Mouse (Mus musculus): ENCODE measurements at regions not wholly inside any gene's neighbourhood (a gene's known extent, or its start where the extent isn't known, plus 50 kb on each side); places are given as distances from the start of the nearest gene placed in this dataset.
"Not testable (repeated sequence)": the region's sequence is repeated elsewhere in the genome, so short reads cannot be mapped to it uniquely, and the experiment has no call there.

DNA sequence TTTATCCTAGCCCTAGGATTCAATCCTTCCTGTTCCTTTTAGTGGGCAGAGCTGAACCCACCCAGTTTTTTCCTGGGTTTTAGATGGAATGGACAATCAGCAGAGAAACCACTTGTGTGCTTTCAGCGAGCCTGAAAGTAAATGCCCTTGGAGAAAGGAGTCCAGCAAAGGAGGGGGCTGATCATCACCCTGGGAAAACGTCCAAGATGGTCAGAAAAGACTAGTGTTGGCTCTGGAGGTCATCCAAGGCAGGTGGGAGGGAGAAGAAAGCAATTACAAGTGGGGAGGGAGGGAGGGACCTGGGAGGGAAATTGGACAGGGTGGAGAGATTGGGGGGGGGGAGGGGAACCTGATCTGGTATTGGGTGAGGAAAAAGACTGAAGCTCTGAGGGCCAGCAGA lies 55.6 kb upstream of the Zfp366 start:
- DNase-seq (ENCODE audit: low spot score): peak; percentile 58

DNA sequence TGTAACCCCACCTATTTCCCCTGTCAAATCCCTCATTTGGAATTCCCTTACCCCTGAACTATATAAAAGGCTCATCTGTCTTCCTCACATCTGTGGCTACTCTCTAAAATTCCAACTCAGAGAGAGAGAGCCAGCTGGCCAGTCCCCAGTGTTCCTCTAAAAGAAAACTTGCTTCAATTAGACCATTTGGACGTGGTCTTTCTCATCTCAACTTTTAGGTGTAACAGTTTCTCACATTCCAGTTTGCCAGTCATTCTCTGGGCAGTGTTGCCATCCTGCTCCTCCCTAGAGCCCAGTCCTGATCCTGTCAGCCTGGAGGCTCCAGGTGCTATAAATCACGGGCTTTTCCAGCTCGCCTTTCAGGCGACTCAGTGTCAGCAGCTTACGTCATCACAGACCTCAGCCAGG lies 56.3 kb upstream of the Zfp366 start:
- DNase-seq (ENCODE audit: low spot score): no peak

DNA sequence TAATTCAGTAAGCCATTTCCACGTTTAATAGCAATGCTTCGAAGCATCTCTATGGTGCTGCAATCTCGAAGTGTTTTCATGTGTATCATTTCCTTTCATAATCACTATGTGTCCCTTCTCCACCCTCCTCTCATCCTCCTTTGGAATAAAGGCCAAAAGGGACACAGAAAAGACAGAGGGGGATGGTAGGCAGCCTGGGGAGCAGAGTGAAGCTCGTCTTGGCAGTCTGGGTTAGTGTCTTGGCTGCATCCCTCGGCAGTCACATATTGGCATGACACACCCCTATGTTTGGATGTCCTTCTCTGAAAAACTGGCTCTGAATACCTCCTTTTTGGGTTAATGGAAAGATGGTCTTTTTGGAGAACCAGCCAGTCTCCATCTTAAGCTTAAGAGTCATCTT lies 56.9 kb upstream of the Zfp366 start:
- DNase-seq (ENCODE audit: low spot score): no peak

DNA sequence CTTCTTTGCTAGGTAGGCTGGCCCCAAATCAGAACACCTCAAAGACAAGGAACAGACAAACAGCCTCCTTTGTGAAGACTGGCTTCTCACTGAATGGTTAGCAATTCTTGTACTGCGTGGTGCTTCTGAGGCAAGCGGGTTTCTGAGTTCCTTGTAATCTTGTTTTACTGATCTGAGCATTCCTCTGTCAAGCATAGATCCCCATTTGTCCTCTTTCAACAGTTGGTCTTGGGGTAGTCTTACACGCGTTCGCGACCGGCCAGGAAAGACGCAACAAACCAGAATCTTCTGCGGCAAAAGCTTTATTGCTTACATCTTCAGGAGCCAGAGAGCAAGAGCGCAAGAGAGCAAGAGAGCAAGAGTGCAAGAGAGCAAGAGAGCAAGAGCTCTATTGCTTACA lies 57.7 kb upstream of the Zfp366 start:
- not testable (repeated sequence) for DNase-seq (ENCODE audit: low spot score)

DNA sequence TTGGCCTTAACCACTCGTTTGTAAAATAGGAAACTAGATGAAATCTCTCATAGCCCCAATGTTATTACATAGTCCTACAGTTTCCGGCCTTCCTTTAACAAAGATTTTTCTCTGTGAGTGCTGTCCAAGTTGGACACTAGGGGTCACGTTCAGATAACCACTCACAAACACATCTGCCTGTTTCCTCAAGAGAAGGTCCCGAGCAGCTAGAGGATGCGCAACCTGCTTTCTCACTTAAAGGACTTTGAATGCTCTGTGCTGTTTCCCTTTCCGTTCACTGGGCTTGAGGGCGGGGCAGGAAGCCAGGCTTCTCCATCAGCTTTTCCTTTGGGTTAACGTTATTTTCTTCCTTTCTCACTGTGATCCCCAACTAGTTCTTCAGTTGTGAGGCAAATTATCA lies 58.1 kb upstream of the Zfp366 start:
- peak; percentile 33 for DNase-seq (ENCODE audit: low spot score)

DNA sequence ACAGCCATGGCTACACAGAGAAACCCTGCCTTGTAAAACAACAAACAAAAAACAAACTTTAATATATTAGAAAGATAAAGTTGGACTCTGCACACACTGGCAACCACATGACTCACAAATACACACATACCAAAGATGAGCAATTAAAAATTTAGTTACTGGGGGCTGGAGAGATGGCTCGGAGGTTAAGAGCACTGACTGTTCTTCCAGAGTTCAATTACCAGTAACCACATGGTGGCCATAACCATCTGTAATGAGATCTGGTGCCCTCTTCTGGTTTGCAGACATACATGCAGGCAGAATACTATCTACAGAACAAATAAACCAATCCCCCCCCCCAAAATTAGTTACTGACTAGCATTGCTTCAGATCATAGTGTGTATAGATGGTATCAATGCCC lies 58.7 kb upstream of the Zfp366 start:
- DNase-seq (ENCODE audit: low spot score): peak; percentile 28

DNA sequence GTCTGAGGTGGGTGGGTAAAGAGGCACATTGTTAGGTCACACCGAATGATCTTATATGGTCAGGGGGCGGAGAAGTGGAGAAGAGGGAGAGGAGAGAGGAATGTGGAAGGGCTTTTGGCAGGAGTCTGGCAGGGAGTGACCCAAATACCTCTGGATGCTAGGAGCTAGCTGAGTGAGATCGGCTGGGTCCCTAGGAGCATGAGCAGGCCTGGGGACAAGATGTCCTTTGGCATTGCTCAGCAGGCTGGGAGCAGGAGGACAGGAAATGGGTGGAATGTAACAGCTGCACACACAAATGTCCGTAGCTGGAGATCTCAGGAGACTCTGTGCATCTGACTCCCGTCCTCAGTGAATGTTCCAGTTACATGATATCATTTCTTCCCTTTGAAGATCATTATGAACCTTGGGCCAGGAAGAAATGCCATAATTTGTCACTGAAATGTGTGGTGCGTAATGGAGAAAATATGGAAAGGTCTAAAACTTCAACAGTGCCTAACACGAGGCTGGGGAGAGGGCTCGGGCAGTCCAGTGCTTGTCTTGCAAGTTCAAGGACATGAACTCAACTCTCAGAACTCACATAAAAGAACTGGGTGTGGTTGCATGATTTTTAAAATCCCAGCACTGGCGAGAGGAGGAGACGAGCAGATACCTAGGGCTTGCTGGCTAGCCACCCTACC lies 59.6 kb upstream of the Zfp366 start:
- DNase-seq (ENCODE audit: low spot score): peak; percentile 62

DNA sequence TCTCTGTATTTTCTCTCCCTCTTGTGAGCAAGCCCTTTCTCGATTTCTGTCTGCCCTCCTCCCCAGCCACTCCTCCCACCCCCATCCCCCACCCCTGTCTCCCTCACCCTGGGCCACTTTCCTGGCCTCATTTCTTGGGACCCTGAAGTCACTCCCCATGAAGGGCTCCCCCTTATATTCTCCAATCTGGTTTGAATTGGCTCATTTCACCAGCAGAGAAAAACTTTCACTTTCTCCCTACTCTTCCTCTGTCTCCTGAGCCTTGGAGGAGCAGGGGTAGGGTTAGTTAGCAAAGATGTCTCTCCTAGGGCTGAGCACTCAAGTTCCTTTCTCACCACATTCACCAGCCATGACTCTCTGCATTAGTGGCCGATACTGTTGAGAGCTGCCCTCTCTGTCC lies 60.5 kb upstream of the Zfp366 start:
- peak; percentile 26 for DNase-seq (ENCODE audit: low spot score)

DNA sequence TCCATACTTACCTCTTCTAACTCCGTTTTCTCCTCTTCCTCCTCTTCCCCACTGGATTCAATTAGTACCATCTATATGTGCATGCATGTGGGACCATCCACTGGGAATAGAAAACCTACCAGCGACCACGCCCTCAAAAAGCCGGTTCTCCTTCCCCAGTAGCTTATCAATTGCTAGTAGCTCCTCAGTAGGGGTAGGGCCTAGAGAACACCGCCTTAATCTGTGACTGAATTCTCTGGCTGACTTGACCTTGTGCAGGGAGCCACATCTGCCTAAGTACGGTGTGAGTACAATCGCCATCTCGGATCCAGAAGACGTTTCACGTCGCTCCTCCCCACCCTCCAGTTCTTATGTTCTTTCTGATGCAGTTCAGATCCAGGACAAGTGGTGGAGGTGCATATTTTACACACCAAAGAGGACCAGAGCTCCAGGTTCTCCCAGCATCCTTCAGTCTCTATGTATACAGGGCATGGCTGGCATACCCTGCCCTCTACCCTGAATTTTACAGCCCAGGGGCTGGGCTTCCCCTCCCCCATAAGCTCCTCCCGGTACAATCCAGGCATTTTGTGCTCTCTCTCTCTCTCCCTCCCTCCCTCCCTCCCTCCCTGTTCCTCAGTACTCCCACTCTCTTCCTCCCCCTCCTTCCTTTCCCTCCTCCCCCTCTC lies 61.0 kb upstream of the Zfp366 start:
- DNase-seq (ENCODE audit: low spot score): peak; percentile 36

DNA sequence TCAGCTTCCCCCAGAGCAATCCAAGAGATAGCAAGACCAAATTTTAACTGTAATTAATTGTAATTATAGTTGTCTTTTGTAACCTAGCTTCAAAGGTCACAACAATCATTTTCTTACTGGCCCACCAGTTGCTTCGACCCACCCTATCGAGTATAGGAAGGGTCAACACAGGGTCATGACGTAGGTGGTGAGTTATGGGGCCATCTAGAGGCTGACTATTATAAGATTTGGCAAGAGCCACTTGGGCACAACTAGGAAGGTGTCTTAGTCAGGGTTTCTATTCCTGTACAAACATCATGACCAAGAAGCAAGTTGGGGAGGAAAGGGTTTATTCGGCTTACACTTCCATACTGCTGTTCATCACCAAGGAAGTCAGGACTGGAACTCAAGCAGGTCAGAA lies 62.1 kb upstream of the Zfp366 start:
- DNase-seq (ENCODE audit: low spot score): peak; percentile 12

DNA sequence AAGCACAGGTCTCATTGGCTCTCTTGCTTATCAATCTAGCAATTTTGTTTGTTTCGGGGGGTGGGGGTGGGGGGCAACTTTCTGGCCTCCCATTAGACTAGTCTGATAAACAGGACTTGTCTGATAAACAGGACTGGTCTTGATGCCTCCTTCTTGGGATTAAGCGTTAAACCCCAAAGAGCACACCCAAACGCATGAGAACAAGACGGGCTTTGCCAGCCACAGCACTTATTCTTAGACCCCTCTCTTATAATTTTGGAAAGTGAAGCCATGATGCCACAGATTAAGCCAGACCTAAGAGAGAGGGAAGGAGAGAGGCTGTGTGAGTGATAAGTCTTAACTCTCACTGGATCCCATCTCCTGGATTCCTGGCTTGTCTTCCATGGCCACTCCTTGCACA lies 63.5 kb upstream of the Zfp366 start:
- peak; percentile 29 for DNase-seq (ENCODE audit: low spot score)

DNA sequence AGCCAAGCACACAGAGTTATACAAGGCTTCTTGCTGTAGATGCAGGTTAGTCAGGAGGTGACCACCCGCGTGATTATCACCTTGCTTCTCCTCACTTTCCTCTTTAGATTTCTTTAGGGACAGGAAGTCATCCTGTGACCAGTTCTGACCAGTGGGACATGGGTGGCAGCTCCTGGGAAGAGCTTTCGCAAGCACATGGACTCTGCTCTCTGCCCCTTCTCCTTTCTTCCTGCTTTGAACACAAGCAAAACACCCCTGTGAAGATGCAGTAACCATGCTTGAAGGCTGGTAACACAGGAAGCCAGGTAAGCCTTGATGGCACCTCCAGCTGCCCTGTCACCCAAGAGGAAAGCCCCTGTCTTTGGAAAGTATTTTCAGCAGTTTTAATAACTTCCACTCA lies 64.7 kb upstream of the Zfp366 start:
- DNase-seq (ENCODE audit: low spot score): peak; percentile 27

DNA sequence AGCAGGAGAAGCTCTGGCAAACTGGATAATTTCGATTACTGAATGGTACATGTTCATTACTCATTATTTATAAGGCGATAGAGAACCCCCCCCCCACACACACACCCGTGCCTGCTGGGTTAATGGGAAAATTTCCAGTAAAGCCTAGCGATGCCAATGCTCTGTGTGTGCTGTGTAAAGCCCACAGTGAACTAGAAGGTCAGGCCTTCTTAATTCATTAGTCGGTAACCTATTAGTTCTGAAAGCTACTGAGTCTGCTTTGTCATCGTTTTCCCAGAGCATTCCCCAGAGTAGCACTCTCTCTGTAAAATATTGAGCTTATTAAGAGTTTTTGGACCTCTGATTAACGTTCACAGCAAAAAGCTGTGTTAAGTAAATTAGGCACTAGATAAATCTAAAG lies 65.7 kb upstream of the Zfp366 start:
- peak; percentile 21 for DNase-seq (ENCODE audit: low spot score)

DNA sequence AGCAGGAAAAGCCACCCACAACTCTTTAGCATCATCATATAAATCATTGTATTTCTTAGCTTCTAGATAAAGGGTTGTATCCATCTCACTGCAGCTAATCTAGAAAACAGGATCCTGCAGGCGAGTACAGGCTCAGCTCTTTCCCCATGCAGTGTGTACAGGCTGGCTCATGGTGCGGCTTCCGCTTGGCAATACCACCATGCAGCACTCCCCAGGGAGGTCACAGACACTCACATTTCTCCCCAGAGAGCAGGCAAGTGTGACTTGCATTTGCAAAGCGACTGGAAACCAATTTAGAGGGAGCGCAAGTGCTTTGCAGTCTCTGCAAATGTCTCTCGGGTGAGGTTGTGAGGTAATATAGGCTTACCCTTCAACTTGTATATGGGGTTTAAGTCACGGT lies 69.1 kb upstream of the Zfp366 start:
- peak; percentile 35 for DNase-seq (ENCODE audit: low spot score)

DNA sequence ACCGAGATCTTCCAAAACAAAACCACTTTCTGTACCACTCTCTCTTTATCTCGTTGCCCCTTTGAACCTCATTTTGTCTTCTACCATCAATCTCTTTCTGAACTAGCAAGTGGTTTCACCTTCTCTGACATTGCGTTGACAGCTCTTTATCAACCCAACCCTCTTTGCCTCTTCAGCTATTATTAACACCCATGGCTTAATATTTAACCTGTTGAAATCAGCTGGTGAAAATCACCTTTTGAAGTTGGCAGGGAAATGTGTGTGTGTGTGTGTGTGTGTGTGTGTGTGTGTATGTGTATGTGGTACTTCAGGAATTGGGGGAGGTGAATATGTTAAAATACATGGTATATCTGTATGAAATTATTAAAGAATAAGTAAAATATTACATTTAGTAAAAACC lies 70.1 kb upstream of the Zfp366 start:
- peak; percentile 3 for DNase-seq (ENCODE audit: low spot score)

DNA sequence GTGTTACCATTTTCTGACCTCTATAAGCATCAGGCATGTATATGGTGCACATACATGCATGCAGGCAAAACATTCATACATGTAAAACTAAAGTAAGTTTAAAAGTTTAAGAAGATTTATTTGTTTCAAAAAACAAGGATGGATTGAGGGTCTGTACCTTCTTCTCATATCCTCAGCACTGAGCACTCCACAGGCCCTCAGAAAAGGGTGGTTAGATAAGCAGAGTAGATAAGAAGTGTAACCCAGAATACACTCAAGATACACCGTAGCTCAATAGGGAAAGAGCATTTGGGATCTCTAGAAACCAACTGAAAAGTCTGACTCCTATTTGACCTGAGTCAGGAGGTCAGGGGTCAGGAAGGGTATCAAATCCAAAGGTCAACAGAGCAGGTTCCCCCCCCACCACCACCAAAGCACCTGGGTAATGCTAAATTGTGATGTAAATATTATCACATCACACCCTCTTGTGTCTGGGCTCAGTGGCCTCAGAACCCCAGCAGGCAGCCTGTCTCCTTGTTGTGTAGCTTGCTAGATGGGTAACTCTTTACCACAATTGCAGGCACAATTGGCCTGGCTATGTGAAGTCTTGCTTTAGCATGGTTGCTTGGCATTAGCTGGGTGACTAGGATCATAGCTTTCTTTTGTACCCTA lies 72.8 kb upstream of the Zfp366 start:
- DNase-seq (ENCODE audit: low spot score): no peak

DNA sequence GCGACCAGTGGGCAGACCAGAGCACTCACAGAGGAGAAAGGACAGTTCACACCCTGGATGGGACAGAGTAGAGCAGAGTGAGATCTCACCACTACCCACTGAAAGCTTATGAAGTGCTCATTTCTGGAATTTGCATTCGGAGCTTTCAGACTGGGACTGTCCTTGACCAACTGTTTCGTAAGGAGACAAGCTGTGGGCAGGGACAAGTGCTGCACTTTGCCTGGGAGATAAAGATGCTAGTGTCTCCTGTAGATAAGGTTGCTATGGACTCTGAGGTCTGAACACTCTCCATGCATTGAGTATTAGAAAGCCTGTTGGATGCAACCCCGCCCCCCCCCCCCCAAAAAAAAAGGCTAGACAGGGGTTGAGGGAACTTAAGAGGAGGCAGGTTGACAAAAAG lies 76.6 kb upstream of the Zfp366 start:
- peak; percentile 27 for DNase-seq (ENCODE audit: low spot score)

DNA sequence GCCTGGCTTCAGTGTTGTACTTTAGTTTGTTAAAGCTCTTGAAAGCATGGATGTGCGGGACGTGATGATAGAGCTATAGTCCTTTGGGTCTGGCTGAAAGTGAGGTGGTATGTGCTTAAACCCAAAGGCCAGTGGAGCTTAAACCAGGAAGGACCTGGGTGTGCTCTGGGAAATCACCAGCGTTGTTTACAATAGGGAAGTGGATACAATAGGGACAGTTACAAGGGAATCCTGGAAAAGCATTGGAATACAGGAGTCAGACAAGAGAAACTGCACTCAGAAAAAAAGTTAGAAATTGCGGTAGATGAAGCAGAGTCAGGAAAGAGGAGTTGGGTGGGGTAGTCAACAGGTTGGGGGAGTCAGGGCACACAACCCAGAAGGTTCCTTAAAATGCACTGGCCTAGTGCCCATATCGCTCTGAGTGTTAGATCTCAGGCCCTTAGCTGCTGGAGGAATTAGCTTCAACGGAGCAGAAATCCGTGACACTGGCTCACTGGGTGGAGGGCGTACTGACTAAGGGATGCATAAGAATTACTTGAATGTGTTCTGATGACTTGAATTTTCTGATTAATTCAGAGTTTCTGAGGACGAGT lies 82.4 kb upstream of the Zfp366 start:
- DNase-seq (ENCODE audit: low spot score): peak; percentile 33

DNA sequence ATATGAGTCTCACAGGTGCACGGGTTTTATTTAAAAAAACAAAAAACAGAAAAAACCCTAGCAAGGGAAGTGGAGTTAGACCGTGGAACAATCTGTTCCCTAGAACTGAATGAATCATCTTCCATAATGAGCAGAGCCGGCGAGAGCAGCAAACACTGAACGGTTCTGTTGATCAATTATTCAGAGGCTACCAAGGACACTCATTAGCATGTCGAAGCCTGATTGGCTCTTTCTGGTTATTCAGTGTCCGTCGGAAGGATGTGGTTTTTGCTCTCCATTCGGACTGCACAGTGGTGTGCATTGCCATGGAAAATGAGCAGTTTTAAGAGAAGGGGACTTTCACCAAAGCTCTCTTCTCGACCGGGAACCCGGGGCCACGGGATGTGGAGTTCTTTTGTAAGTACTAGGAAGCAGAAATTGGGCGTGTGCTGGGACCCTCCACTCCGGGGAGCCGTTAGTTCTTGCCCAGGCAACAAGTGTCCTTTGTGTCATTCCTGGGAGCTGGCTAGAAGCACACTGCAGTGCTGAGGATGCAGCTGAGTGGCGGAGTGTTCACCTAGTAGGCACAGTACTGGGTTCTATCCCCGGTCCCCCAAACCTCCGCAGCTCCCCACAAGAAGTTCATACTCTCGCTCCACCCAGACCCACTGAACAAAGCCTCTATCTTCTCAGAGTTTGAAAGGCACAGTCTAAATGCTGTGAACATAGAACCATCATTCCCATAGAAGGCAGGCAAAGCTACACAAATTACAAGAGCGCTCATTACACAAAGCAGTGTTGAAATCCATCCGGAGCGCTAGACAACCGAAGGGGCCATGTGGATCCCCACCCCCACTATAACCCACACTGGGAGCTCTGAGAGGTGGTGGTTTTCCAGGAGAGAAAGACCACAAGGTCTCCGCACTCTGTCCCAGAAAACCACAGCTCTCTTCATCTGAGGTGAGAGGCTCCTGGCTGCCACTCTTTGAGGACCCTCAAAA lies 83.9 kb upstream of the Zfp366 start:
- DNase-seq (ENCODE audit: low spot score): peak; percentile 47

DNA sequence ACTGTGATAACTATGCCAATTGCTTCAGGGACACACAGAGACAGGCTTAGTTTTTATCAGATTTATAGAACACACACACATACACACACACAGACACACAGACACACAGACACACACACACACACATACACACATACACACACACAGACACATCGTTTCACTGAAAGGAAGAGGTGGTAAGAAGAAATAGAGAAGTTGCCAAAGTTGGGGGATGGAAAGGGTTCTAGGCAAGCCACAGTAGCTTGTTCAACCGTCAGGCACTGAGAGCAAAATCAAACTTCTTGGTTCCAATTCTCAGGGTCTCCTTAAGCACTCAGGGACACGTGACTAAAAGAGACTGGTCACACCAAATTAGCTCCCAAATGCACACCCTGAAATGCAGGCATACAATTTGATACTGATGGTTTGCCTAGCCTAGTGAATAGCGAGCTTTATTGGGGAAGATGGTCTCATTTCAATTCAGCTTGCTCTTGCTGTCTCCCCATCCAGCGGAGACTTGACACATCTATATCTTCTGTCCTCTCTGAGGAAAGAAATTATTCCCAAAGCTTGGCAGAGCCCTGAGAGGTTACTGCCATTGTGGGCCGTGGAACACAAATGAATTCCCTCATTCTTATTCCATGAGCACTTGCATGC lies 84.7 kb upstream of the Zfp366 start:
- peak; percentile 21 for DNase-seq (ENCODE audit: low spot score)

DNA sequence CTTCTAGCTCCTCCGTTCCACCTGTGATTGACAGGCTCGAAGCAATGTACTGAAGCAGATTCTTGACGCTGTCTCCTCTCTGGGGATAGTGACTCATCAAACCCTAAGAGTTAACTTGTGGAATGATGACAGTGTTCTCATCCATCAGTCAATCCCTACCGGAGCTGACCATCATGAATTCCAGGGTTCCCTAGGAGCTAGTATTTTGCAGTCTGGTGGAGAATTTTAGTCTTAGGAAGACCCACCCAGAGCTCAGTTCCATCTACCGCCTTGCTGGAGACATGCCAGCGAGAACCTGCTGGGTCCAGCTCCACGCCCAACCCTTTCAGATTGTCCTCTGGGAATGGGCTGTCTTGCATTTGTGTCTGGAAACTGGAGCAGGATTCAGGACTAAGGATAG lies 85.4 kb upstream of the Zfp366 start:
- DNase-seq (ENCODE audit: low spot score): peak; percentile 43
